Mouse (Mus musculus): Measurements from ENCODE around the gene Atxn1l. TPM values are rescaled to one million over a fixed set of nuclear protein-coding genes. Genes with fewer than 3 reads are reported as not detected.

Gene Atxn1l
- polyA plus RNA-seq, 1 experiment from 2014 or later: 4.8 TPM

DNA sequence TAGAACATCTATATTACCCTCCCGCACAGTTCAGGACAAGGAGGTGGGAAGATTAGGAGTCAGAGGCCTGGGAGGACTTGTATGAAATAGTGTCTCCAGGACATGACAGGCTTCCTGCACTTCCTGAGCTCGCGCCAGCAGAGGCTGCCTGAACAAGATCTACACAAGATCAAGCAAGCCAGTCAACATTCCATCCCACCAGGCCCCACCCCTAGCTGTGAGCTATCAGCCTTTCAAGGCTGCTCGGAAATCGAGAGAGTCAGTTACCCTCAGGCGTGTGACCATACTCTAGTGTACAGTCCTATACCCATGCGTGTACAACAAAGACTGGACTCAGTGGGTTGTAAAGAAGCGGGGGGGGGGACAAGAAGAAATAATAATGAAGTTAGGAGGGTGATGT, 17.2 kb upstream of the Atxn1l start:
- WGBS: 88% methylated on average over 8 of the region's 8 CpGs
- H3K9ac ChIP-seq (ENCODE audit: low read depth, low read length): no peak overlapping the region
- no peak overlapping the region for H3K4me2 ChIP-seq (ENCODE audit: low read length)
- no peaks in the 10 kb centered on the region for H3K9me3 ChIP-seq (replicated peaks; ENCODE audit: low read length)
- H3K4me3 ChIP-seq (replicated peaks; ENCODE audit: low read depth, low read length): no peak overlapping the region
- no peak for TF ChIP-seq CTCF (IDR thresholded peaks at IDR 0.05; ENCODE audit: low read depth)
- no peak for ATAC-seq (replicated peaks; ENCODE audit: low FRiP score, low read depth)
- no peaks in the 10 kb centered on the region for H3K4me1 ChIP-seq (replicated peaks; ENCODE audit: insufficient read depth, low read length)
- DNase-seq (ENCODE audit: low spot score): no peak
- H3K27ac ChIP-seq: no peak overlapping the region
- no peaks in the 10 kb centered on the region for H3K27me3 ChIP-seq (ENCODE audit: insufficient read depth, low read length)
- H3K36me3 ChIP-seq (ENCODE audit: insufficient read depth, low read length): no peaks in the 10 kb centered on the region

DNA sequence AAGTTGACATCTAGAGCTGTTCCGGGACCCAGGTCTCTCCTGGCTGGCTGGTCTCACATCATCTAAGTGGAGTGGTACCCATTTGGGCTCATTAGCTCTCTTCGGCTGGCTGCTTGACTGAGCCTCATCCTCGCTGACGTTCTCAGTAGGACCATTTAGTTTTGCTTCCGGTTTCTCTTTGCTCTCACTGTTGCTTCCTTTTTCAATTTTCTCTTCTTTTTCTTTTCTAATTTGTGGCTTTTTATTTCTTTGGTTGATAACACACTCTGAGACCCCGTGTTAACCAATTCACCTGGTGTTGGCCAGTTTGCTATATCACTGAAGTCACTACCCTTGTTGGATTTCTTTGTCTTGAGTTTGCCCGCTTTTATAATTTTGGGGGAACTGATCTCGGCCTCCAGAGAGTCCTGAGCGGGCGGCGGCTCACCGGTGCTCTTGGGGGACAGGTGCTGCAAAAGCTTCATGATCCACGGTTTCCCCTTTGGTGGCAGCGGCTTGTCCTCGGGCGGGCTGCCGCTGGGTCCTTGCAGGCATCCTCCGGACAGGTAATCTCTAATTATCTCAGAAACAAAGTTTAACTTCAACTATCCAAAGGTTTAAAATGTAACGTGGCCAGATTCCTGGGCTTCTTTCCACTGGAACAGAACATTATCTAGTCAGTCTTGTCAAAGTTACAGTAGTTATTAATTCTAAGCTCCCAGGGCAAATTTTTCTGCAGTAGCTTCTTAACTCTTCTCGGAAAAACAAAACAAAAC, 14.4 kb upstream of the Atxn1l start:
- Histone ChIP-seq H3K27ac (no peak overlapping the region), H3K9ac (ENCODE audit: low read depth, low read length) (no peak overlapping the region), H3K27me3 (ENCODE audit: insufficient read depth, low read length) (no peaks in the 10 kb centered on the region), H3K4me3 (replicated peaks; ENCODE audit: low read depth, low read length) (no peak overlapping the region), H3K36me3 (ENCODE audit: insufficient read depth, low read length) (no peaks in the 10 kb centered on the region), H3K9me3 (replicated peaks; ENCODE audit: low read length) (no peaks in the 10 kb centered on the region), H3K4me1 (replicated peaks; ENCODE audit: insufficient read depth, low read length) (no peaks in the 10 kb centered on the region), H3K4me2 (ENCODE audit: low read length) (no peak overlapping the region)
- ATAC-seq (replicated peaks; ENCODE audit: low FRiP score, low read depth) (no peak), DNase-seq (ENCODE audit: low spot score) (no peak)
- 83% methylated on average over 20 of the region's 20 CpGs for WGBS
- TF ChIP-seq CTCF (IDR thresholded peaks at IDR 0.05; ENCODE audit: low read depth): no peak

- Histone ChIP-seq H3K36me3 (ENCODE audit: insufficient read depth, low read length) (no peaks in the 10 kb centered on the region), H3K9ac (ENCODE audit: low read depth, low read length) (no peak overlapping the region), H3K4me3 (replicated peaks; ENCODE audit: low read depth, low read length) (no peak overlapping the region), H3K27me3 (ENCODE audit: insufficient read depth, low read length) (no peaks in the 10 kb centered on the region), H3K9me3 (replicated peaks; ENCODE audit: low read length) (no peaks in the 10 kb centered on the region), H3K4me1 (replicated peaks; ENCODE audit: insufficient read depth, low read length) (no peaks in the 10 kb centered on the region), H3K27ac (no peak overlapping the region), H3K4me2 (ENCODE audit: low read length) (0 out of 2 replicates have a peak overlapping the region, but pooled peaks have one; percentile 3)
- DNase-seq (ENCODE audit: low spot score) (peak; percentile 44), ATAC-seq (replicated peaks; ENCODE audit: low FRiP score, low read depth) (no peak)
- peak; percentile 49; the same call in 1 of the 2 replicates for TF ChIP-seq CTCF (IDR thresholded peaks at IDR 0.05; ENCODE audit: low read depth)
- 58% methylated on average over 12 of the region's 12 CpGs for WGBS
Observed at GRCm38 (mm10) chr8:109750699-109751098, 13.2 kb upstream of the Atxn1l start.

DNA sequence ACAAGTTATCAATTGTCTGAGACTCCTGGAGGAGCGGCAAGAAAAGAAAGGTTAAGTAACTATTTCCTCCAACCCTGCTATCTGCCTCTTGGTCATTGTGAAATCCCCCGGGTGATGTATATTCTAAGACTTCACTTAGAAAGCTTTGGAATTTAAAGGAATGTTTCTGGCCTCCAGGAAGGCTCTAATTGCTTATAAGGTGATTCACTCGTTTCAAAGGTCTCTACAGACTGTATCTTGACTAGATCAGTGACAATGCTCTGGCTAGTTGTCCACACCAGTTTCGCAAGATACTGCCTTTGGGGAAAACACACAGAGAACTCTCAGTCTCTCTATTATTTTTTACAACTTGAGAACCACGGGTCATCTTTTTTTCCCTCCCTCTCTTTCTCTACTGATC, 12.7 kb upstream of the Atxn1l start:
- Histone ChIP-seq H3K4me1 (replicated peaks; ENCODE audit: insufficient read depth, low read length) (no peaks in the 10 kb centered on the region), H3K27me3 (ENCODE audit: insufficient read depth, low read length) (no peaks in the 10 kb centered on the region), H3K9me3 (replicated peaks; ENCODE audit: low read length) (no peaks in the 10 kb centered on the region), H3K4me2 (ENCODE audit: low read length) (no peak overlapping the region), H3K36me3 (ENCODE audit: insufficient read depth, low read length) (no peaks in the 10 kb centered on the region), H3K4me3 (replicated peaks; ENCODE audit: low read depth, low read length) (no peak overlapping the region), H3K9ac (ENCODE audit: low read depth, low read length) (no peak overlapping the region), H3K27ac (no peak overlapping the region)
- DNase-seq (ENCODE audit: low spot score) (peak; percentile 55), ATAC-seq (replicated peaks; ENCODE audit: low FRiP score, low read depth) (no peak)
- TF ChIP-seq CTCF (IDR thresholded peaks at IDR 0.05; ENCODE audit: low read depth): no peak
- 39% methylated on average over 5 of the region's 5 CpGs for WGBS

DNA sequence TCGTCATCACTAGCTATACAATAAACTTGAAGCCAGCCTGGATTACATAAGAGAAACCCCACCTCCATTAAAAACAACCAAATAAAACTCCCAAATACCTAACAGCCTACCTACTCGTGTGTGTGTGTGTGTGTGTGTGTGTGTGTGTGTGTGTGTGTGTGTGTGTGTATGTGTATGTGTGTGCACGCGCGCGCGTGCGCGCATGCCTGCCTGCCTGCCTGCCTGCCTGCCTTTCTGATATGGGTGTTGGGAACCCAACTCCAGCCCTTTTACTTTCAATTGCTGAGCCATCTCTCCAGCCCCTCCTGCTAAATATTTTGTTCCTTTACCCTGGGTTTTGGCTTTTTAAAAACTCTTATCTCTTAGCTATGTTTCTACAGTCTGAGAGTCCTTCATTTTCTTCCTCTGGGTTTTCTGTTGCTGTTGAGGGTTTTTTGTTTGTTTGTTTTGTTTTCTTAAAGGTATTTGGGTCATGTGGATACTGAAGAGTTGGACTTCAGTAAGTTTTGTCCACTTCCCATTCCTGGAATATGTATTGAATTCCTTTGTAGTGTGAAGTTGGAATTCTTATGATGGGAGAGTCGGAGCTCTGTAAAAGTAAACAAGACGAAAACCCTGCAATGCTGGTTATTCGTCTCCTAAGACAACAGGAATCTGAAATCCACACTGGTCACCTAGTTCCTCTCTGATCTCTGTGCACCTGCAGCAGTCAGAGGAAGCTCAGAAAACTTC, 10.1 kb upstream of the Atxn1l start:
- no peak overlapping the region for H3K9ac ChIP-seq (ENCODE audit: low read depth, low read length)
- no peak overlapping the region for H3K27ac ChIP-seq
- no peaks in the 10 kb centered on the region for H3K4me1 ChIP-seq (replicated peaks; ENCODE audit: insufficient read depth, low read length)
- ATAC-seq (replicated peaks; ENCODE audit: low FRiP score, low read depth): no peak
- H3K4me3 ChIP-seq (replicated peaks; ENCODE audit: low read depth, low read length): no peak overlapping the region
- TF ChIP-seq CTCF (IDR thresholded peaks at IDR 0.05; ENCODE audit: low read depth): no peak
- H3K36me3 ChIP-seq (ENCODE audit: insufficient read depth, low read length): no peaks in the 10 kb centered on the region
- no peak for DNase-seq (ENCODE audit: low spot score)
- no peaks in the 10 kb centered on the region for H3K9me3 ChIP-seq (replicated peaks; ENCODE audit: low read length)
- WGBS: 85% methylated on average over 12 of the region's 12 CpGs
- no peaks in the 10 kb centered on the region for H3K27me3 ChIP-seq (ENCODE audit: insufficient read depth, low read length)
- H3K4me2 ChIP-seq (ENCODE audit: low read length): no peak overlapping the region

DNA sequence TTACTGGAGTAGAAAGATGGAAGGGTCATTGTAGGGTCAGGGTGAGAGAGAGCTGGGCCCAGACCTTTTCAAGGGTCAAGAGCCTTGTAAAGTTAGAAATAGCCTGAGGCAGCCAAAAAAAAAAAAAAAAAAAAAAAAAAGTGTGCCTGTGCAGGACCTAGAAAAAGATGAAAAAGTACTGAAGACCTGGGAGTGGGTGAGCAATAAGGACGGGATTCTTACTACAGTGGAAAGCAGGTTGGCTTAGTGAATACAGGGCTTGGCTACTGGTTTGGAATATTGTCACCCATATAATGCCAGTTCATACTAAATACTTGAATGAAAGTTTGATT, 476 bp upstream of the Atxn1l start:
- no peak for DNase-seq (ENCODE audit: low spot score)
- H3K4me2 ChIP-seq (ENCODE audit: low read length): peak overlapping the region; percentile 94
- no peak for ATAC-seq (replicated peaks; ENCODE audit: low FRiP score, low read depth)
- 72% methylated on average over 1 of the region's 1 CpGs for WGBS
- no peaks in the 10 kb centered on the region for H3K9me3 ChIP-seq (replicated peaks; ENCODE audit: low read length)
- TF ChIP-seq CTCF (IDR thresholded peaks at IDR 0.05; ENCODE audit: low read depth): no peak
- H3K36me3 ChIP-seq (ENCODE audit: insufficient read depth, low read length): 0 out of 2 replicates have a peak, but pooled peaks cover 13% of the 10 kb centered on the region
- H3K9ac ChIP-seq (ENCODE audit: low read depth, low read length): peak overlapping the region; percentile 98
- no peak overlapping the region for H3K27ac ChIP-seq
- peak overlapping the region; percentile 96 for H3K4me3 ChIP-seq (replicated peaks; ENCODE audit: low read depth, low read length)
- H3K27me3 ChIP-seq (ENCODE audit: insufficient read depth, low read length): no peaks in the 10 kb centered on the region
- peaks cover 15% of the 10 kb centered on the region; the same call in 1 of the 2 replicates for H3K4me1 ChIP-seq (replicated peaks; ENCODE audit: insufficient read depth, low read length)

All from kidney, postnatal 0 days (tissue).